Mouse (Mus musculus) thymus, postnatal 0 days (tissue): ENCODE measurements around the gene Fam57b. TPM values are rescaled to one million over a fixed set of nuclear protein-coding genes. Genes with fewer than 3 reads are reported as not detected.

ENCODE experiments used
- DNase-seq: peaks from one replicate; pipeline ENCODE4 v3.0.0-alpha.2; 2015; ENCODE audit warnings: low spot score
- polyA plus RNA-seq: library from polyadenylated mRNA; unstranded; fragments of >200 nt; fragmentation: Nextera tagmentation; extraction: Ambion mirVana; gene quantifications from 2 replicates; pipeline ENCODE4 v1.2.1, GENCODE M21; 2015

Fam57b gene
- polyA plus RNA-seq, 1 experiment from 2014 or later: 0.20 TPM

DNA sequence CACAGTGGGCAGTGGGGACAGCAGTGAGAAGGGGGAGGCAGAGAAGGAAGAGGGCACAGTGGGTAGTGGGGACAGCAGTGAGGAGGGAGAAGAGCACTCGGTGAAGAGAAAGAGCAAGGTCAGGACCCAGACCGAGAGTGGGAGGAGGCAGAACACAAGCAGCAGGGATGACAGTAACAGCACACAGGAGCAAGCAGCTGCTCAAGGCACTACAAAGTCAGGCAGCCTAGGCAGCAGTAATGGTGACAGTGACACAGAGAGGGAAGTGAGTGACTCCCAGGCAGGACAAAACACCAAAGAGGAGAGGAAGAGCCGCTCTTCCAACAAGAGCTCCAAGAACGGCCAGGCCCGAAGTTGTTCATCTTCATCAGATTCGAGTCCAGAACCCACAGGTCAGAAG, 66.3 kb downstream of the Fam57b start:
- no peak for DNase-seq

DNA sequence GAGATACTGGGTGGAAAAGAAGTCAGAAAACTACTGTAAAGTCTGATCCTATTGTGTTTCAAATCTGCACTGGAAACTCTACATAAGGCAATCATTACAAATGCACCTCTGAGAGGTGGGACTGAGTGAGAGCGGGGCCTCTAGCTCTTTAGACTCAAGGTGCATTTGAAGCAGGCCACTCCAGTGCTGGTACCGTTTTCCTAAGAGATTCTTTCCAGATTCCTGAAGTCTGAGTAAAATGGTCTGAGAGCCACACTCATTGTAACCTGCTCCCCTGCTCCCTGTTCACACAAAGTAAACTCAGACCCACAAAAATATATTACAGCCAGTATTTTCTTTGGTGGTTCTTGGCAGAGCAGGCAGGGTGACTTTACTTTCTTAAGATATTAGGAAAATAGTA, 70.1 kb downstream of the Fam57b start:
- DNase-seq: no peak

GRCm38 (mm10) chr7:126868003-126868402, 70.5 kb downstream of the Fam57b start:
- no peak for DNase-seq

GRCm38 (mm10) chr7:126869780-126870519, 72.5 kb downstream of the Fam57b start:
- DNase-seq: no peak

DNA sequence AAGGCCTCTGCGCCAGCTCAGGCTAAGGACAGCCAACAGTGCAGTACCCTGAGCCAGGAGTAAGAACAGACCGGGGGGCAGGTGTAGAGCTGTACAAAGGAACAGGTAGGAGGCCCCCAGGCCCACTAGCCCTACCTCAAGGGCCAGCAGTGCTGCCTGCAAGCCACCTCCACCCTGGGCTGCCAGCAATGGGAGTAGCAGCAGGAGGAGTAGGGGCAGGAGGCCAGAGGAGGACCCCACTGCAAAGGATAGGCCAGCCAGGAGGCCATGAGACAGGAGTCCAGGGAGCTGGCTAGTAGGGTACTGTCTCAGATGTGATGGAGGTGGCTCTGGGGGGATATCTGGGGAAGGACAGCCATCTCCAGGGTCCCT, 73.0 kb downstream of the Fam57b start:
- DNase-seq: no peak

GRCm38 (mm10) chr7:126877239-126877638, 79.8 kb downstream of the Fam57b start:
- no peak for DNase-seq

Other genes starting within 250 kb of the Fam57b start
- gene Eif3c, start 231.3 kb upstream of the Fam57b start, polyA plus RNA-seq: 246 and 259 TPM in 2 replicates
- 1.2 TPM in 2 replicates for gene Apobr, start 212.7 kb upstream of the Fam57b start, polyA plus RNA-seq
- gene Cln3, start 211.9 kb upstream of the Fam57b start, polyA plus RNA-seq: 28.2 and 30.2 TPM in 2 replicates
- 0.54 and 0.85 TPM in 2 replicates for gene Il27, start 202.7 kb upstream of the Fam57b start, polyA plus RNA-seq
- gene Nupr1, start 166.8 kb upstream of the Fam57b start, polyA plus RNA-seq: 15.1 and 16.4 TPM in 2 replicates
- gene Sgf29, start 148.4 kb upstream of the Fam57b start, polyA plus RNA-seq: 62.2 and 72.9 TPM in 2 replicates
- 8.5 and 11.0 TPM in 2 replicates for gene Sult1a1, start 121.2 kb upstream of the Fam57b start, polyA plus RNA-seq
- gene Bola2, start 102.3 kb upstream of the Fam57b start, polyA plus RNA-seq: 154 and 155 TPM in 2 replicates
- gene Slx1b, start 101.9 kb upstream of the Fam57b start, polyA plus RNA-seq: 6.0 and 7.6 TPM in 2 replicates
- 1,525 and 1,527 TPM in 2 replicates for gene Coro1a, start 89.9 kb upstream of the Fam57b start, polyA plus RNA-seq
- gene Mapk3, start 38.1 kb upstream of the Fam57b start, polyA plus RNA-seq: 35.6 and 37.4 TPM in 2 replicates
- 1.6 TPM in 2 replicates for gene Gdpd3, start 31.3 kb upstream of the Fam57b start, polyA plus RNA-seq
- gene Ypel3, start 20.7 kb upstream of the Fam57b start, polyA plus RNA-seq: 153 and 180 TPM in 2 replicates
- gene Tbx6, start 16.2 kb upstream of the Fam57b start, polyA plus RNA-seq: 0.28 and 0.48 TPM in 2 replicates
- 306 TPM in 2 replicates for gene Ppp4c, start 5.2 kb upstream of the Fam57b start, polyA plus RNA-seq
- not detected in 2 replicates for gene 4930451I11Rik, start 34.0 kb downstream of the Fam57b start, polyA plus RNA-seq
- gene Doc2a, start 49.7 kb downstream of the Fam57b start, polyA plus RNA-seq: 0.21 and 0.33 TPM in 2 replicates
- gene Hirip3, start 64.3 kb downstream of the Fam57b start, polyA plus RNA-seq: 16.9 and 22.6 TPM in 2 replicates
- 82.9 and 98.9 TPM in 2 replicates for gene Ino80e, start 64.7 kb downstream of the Fam57b start, polyA plus RNA-seq
- gene Taok2, start 87.0 kb downstream of the Fam57b start, polyA plus RNA-seq: 21.2 and 26.6 TPM in 2 replicates
- gene Tmem219, start 125.2 kb downstream of the Fam57b start, polyA plus RNA-seq: 37.4 and 38.9 TPM in 2 replicates
- 15.8 and 18.0 TPM in 2 replicates for gene Kctd13, start 131.2 kb downstream of the Fam57b start, polyA plus RNA-seq
- gene Asphd1, start 151.9 kb downstream of the Fam57b start, polyA plus RNA-seq: not detected in 2 replicates
- 0.50 and 0.78 TPM in 2 replicates for gene Sez6l2, start 152.9 kb downstream of the Fam57b start, polyA plus RNA-seq
- 91.9 and 94.6 TPM in 2 replicates for gene Cdipt, start 178.2 kb downstream of the Fam57b start, polyA plus RNA-seq
- 1.6 and 1.7 TPM in 2 replicates for gene Cdiptos, start 178.4 kb downstream of the Fam57b start, polyA plus RNA-seq
- gene Mvp, start 217.0 kb downstream of the Fam57b start, polyA plus RNA-seq: 29.8 and 32.5 TPM in 2 replicates
- 0.60 and 1.2 TPM in 2 replicates for gene Pagr1b, start 218.8 kb downstream of the Fam57b start, polyA plus RNA-seq
- gene Pagr1a, start 219.7 kb downstream of the Fam57b start, polyA plus RNA-seq: 51.8 and 100 TPM in 2 replicates
- 57.8 and 80.0 TPM in 2 replicates for gene Gm42742, start 223.4 kb downstream of the Fam57b start, polyA plus RNA-seq
- gene Prrt2, start 223.5 kb downstream of the Fam57b start, polyA plus RNA-seq: 0.57 and 0.69 TPM in 2 replicates
- 111 and 132 TPM in 2 replicates for gene Maz, start 229.4 kb downstream of the Fam57b start, polyA plus RNA-seq
- 117 and 133 TPM in 2 replicates for gene Kif22, start 244.8 kb downstream of the Fam57b start, polyA plus RNA-seq